Mouse (Mus musculus): ENCODE measurements around the gene Mrps14. TPM values are rescaled to one million over a fixed set of nuclear protein-coding genes. Genes with fewer than 3 reads are reported as not detected.

The Mrps14 gene
- polyA plus RNA-seq, 1 experiment, result 76.9 TPM

DNA sequence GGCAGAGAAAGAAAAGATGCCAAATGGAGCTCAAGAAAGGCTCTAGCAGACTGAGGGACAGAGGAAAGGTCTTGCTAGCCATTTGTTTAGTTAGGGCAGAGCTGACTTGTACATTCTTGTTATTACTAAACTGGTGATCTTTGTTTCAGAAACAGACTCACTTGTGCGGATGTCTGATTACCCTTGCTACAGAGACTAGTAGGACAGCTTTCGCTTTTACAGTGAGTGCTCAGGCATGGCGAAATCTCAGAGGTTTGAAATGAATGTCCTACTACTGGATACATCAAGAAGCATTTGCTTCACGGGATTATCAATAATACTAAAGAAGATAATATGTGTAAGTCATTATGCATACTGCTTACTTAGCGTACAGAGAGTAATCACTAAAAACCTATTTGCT lies 49.7 kb downstream of the Mrps14 start:
- Histone ChIP-seq H3K4me1 (ENCODE audit: control insufficient read depth, insufficient read depth, low read length) (no peaks in the 10 kb centered on the region), H3K36me3 (ENCODE audit: control insufficient read depth, insufficient read depth, low read length, poor library complexity, severe bottlenecking) (no peaks in the 10 kb centered on the region), H3K27ac (ENCODE audit: insufficient read depth, low read length) (no peak overlapping the region)

DNA sequence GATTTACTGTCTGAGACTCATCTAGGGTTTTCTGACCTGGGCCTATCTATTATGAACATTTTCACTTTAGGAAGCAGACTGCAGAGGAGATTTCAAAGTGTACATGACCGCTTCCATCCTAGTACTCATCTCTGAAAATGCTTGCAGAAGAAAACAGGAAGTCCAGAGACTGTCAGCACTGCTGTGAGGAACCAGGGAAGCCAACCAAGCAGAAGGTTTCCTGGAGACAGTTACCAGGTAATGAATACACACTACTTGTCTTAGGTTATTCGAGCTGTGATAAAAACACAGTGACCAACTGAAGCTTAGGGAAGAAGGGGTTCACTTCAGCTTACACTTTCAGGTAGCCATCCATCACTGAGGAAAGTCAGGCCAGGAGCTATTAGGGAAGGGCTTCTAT lies 50.9 kb downstream of the Mrps14 start:
- no peaks in the 10 kb centered on the region for H3K27me3 ChIP-seq (ENCODE audit: control insufficient read depth, insufficient read depth, low read length, poor library complexity, severe bottlenecking)
- no peaks in the 10 kb centered on the region for H3K36me3 ChIP-seq (ENCODE audit: control insufficient read depth, insufficient read depth, low read length, poor library complexity, severe bottlenecking)
- no peaks in the 10 kb centered on the region for H3K9me3 ChIP-seq (replicated peaks; ENCODE audit: control insufficient read depth, insufficient read depth, low read length, poor library complexity, severe bottlenecking)
- no peak overlapping the region for H3K27ac ChIP-seq (ENCODE audit: insufficient read depth, low read length)
- H3K4me3 ChIP-seq (ENCODE audit: low read depth, low read length), result no peak overlapping the region
- no peak overlapping the region for H3K9ac ChIP-seq (ENCODE audit: low read depth, poor library complexity, severe bottlenecking)
- no peaks in the 10 kb centered on the region for H3K4me1 ChIP-seq (ENCODE audit: control insufficient read depth, insufficient read depth, low read length)
- no peak for TF ChIP-seq EP300 (IDR thresholded peaks at IDR 0.05; ENCODE audit: insufficient read depth, low read depth, low read length)
- TF ChIP-seq CTCF (IDR thresholded peaks at IDR 0.05; ENCODE audit: low read depth, low read length), result no peak
- TF ChIP-seq POLR2A (IDR thresholded peaks at IDR 0.05; ENCODE audit: insufficient read depth, low read length), result no peak

More for the DNA sequence above, 49.7 kb downstream of the Mrps14 start:
- Histone ChIP-seq H3K4me3 (ENCODE audit: low read depth, low read length) (no peak overlapping the region), H3K9ac (ENCODE audit: low read depth, poor library complexity, severe bottlenecking) (no peak overlapping the region), H3K27me3 (ENCODE audit: control insufficient read depth, insufficient read depth, low read length, poor library complexity, severe bottlenecking) (no peaks in the 10 kb centered on the region), H3K9me3 (replicated peaks; ENCODE audit: control insufficient read depth, insufficient read depth, low read length, poor library complexity, severe bottlenecking) (no peaks in the 10 kb centered on the region)
- TF ChIP-seq CTCF (IDR thresholded peaks at IDR 0.05; ENCODE audit: low read depth, low read length) (no peak), POLR2A (IDR thresholded peaks at IDR 0.05; ENCODE audit: insufficient read depth, low read length) (no peak), EP300 (IDR thresholded peaks at IDR 0.05; ENCODE audit: insufficient read depth, low read depth, low read length) (no peak)

DNA sequence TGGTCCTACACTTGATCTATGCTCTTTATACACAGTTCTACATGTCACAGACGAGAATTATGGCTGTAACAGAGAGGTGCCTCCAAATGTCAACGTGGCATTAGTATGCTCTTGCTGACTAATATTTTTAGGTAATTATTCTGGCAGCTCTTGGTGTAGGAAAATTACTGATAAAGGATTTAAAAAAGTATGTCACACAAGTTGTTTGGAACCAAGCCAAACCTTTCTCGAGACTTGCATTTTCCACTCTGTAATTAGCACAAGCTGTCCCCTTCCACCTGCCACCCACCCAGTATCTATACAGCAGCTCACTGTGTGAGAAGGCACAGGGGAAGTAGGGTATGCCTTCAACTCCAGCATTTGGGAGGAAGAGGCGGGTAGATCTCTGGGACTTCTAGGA lies 51.8 kb downstream of the Mrps14 start:
- no peaks in the 10 kb centered on the region for H3K4me1 ChIP-seq (ENCODE audit: control insufficient read depth, insufficient read depth, low read length)
- no peak for TF ChIP-seq POLR2A (IDR thresholded peaks at IDR 0.05; ENCODE audit: insufficient read depth, low read length)
- no peak for TF ChIP-seq EP300 (IDR thresholded peaks at IDR 0.05; ENCODE audit: insufficient read depth, low read depth, low read length)
- no peak for TF ChIP-seq CTCF (IDR thresholded peaks at IDR 0.05; ENCODE audit: low read depth, low read length)
- no peak overlapping the region for H3K4me3 ChIP-seq (ENCODE audit: low read depth, low read length)
- no peaks in the 10 kb centered on the region for H3K27me3 ChIP-seq (ENCODE audit: control insufficient read depth, insufficient read depth, low read length, poor library complexity, severe bottlenecking)
- H3K9me3 ChIP-seq (replicated peaks; ENCODE audit: control insufficient read depth, insufficient read depth, low read length, poor library complexity, severe bottlenecking), result no peaks in the 10 kb centered on the region
- H3K9ac ChIP-seq (ENCODE audit: low read depth, poor library complexity, severe bottlenecking), result no peak overlapping the region
- H3K27ac ChIP-seq (ENCODE audit: insufficient read depth, low read length), result no peak overlapping the region
- H3K36me3 ChIP-seq (ENCODE audit: control insufficient read depth, insufficient read depth, low read length, poor library complexity, severe bottlenecking), result no peaks in the 10 kb centered on the region

DNA sequence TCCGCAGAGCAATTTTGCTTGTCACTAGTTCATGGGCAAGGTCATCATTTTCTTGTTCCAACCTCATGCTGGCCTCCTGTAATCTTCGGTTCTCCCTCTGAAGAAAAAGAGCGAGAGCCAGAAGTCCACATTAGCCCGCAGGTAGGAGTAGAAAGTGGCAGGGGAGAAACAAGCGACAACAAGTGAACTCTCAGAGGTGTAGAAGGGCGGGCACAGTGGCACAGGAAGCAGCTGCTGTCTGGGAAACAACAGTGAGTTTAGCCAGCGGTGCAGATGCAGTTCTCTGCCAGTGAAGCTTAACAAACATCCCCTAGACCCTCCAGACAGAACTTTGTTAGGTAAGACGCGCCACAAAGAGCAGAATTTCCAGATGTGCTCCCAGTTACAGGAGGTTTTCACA lies 52.5 kb downstream of the Mrps14 start:
- Histone ChIP-seq H3K9ac (ENCODE audit: low read depth, poor library complexity, severe bottlenecking) (no peak overlapping the region), H3K4me1 (ENCODE audit: control insufficient read depth, insufficient read depth, low read length) (no peaks in the 10 kb centered on the region), H3K27me3 (ENCODE audit: control insufficient read depth, insufficient read depth, low read length, poor library complexity, severe bottlenecking) (no peaks in the 10 kb centered on the region), H3K27ac (ENCODE audit: insufficient read depth, low read length) (no peak overlapping the region), H3K36me3 (ENCODE audit: control insufficient read depth, insufficient read depth, low read length, poor library complexity, severe bottlenecking) (no peaks in the 10 kb centered on the region), H3K4me3 (ENCODE audit: low read depth, low read length) (no peak overlapping the region), H3K9me3 (replicated peaks; ENCODE audit: control insufficient read depth, insufficient read depth, low read length, poor library complexity, severe bottlenecking) (no peaks in the 10 kb centered on the region)
- TF ChIP-seq EP300 (IDR thresholded peaks at IDR 0.05; ENCODE audit: insufficient read depth, low read depth, low read length) (no peak), CTCF (IDR thresholded peaks at IDR 0.05; ENCODE audit: low read depth, low read length) (no peak), POLR2A (IDR thresholded peaks at IDR 0.05; ENCODE audit: insufficient read depth, low read length) (no peak)

DNA sequence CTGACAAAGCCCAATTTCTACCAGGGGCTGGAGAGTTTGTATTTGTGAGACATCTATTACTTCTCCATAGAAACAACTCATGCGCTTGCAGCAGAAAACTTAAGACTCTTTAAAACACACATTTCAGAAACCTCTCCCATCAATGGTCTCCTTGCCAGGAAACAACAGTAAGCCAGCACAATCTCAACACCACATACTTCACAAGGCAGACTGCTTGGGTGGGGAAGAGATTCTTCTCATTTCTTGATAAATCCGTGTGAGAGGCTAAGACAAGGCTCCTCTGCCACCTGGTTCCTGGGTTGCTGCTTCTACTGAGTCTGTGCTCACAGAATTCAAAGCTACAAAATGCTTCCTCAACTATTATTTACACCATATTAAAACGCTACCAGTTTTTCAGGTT lies 54.8 kb downstream of the Mrps14 start:
- no peaks in the 10 kb centered on the region for H3K36me3 ChIP-seq (ENCODE audit: control insufficient read depth, insufficient read depth, low read length, poor library complexity, severe bottlenecking)
- TF ChIP-seq POLR2A (IDR thresholded peaks at IDR 0.05; ENCODE audit: insufficient read depth, low read length) (no peak), EP300 (IDR thresholded peaks at IDR 0.05; ENCODE audit: insufficient read depth, low read depth, low read length) (no peak), CTCF (IDR thresholded peaks at IDR 0.05; ENCODE audit: low read depth, low read length) (no peak)
- H3K27me3 ChIP-seq (ENCODE audit: control insufficient read depth, insufficient read depth, low read length, poor library complexity, severe bottlenecking), result no peaks in the 10 kb centered on the region
- H3K4me1 ChIP-seq (ENCODE audit: control insufficient read depth, insufficient read depth, low read length), result no peaks in the 10 kb centered on the region
- no peak overlapping the region for H3K9ac ChIP-seq (ENCODE audit: low read depth, poor library complexity, severe bottlenecking)
- no peak overlapping the region for H3K27ac ChIP-seq (ENCODE audit: insufficient read depth, low read length)
- H3K9me3 ChIP-seq (replicated peaks; ENCODE audit: control insufficient read depth, insufficient read depth, low read length, poor library complexity, severe bottlenecking), result no peaks in the 10 kb centered on the region
- H3K4me3 ChIP-seq (ENCODE audit: low read depth, low read length), result no peak overlapping the region

DNA sequence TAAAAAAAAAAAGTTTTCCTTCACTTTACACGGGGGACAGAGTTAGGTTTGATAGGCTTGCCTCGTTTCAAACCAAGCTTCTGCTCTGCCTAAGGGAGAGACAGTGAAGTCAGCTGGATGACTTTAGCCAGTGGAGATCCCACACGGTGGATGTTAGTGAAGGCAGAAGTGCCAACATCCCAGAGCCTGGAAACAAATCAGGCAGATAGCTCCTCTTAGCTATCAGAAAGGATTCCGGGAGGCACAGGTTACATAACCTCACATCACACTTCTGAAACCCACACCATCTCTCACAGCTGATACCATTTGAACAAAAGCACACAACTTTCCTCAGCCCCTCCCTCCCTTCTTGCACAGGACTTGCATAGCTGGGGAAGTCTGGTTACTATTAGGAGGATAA lies 55.8 kb downstream of the Mrps14 start:
- H3K4me1 ChIP-seq (ENCODE audit: control insufficient read depth, insufficient read depth, low read length), result no peaks in the 10 kb centered on the region
- H3K27ac ChIP-seq (ENCODE audit: insufficient read depth, low read length), result no peak overlapping the region
- H3K36me3 ChIP-seq (ENCODE audit: control insufficient read depth, insufficient read depth, low read length, poor library complexity, severe bottlenecking), result no peaks in the 10 kb centered on the region
- H3K4me3 ChIP-seq (ENCODE audit: low read depth, low read length), result no peak overlapping the region
- no peaks in the 10 kb centered on the region for H3K27me3 ChIP-seq (ENCODE audit: control insufficient read depth, insufficient read depth, low read length, poor library complexity, severe bottlenecking)
- no peak for TF ChIP-seq EP300 (IDR thresholded peaks at IDR 0.05; ENCODE audit: insufficient read depth, low read depth, low read length)
- no peak overlapping the region for H3K9ac ChIP-seq (ENCODE audit: low read depth, poor library complexity, severe bottlenecking)
- H3K9me3 ChIP-seq (replicated peaks; ENCODE audit: control insufficient read depth, insufficient read depth, low read length, poor library complexity, severe bottlenecking), result no peaks in the 10 kb centered on the region

Data from ES-Bruce4 (cell line).